Mouse (Mus musculus): Measurements from ENCODE around the gene Calml3. TPM values are rescaled to one million over a fixed set of nuclear protein-coding genes. Genes with fewer than 3 reads are reported as not detected.

The Calml3 gene
- polyA plus RNA-seq, 1 experiment, result not detected

- no peaks in the 10 kb centered on the region for H3K4me1 ChIP-seq (ENCODE audit: control insufficient read depth, insufficient read depth, low read length)
- no peak overlapping the region for H3K4me3 ChIP-seq (ENCODE audit: insufficient read depth, low read length)
- no peak for TF ChIP-seq POLR2A (IDR thresholded peaks at IDR 0.05; ENCODE audit: low read depth, low read length)
- no peak for TF ChIP-seq CTCF (IDR thresholded peaks at IDR 0.05; ENCODE audit: borderline replicate concordance, insufficient read depth, low read length)
- no peak overlapping the region for H3K27ac ChIP-seq (ENCODE audit: insufficient read depth, low read length)
Measured at GRCm38 (mm10) chr13:3787102-3787501, 17.0 kb downstream of the Calml3 start.

- TF ChIP-seq CTCF (IDR thresholded peaks at IDR 0.05; ENCODE audit: borderline replicate concordance, insufficient read depth, low read length), result no peak
- TF ChIP-seq POLR2A (IDR thresholded peaks at IDR 0.05; ENCODE audit: low read depth, low read length), result no peak
- H3K4me1 ChIP-seq (ENCODE audit: control insufficient read depth, insufficient read depth, low read length), result peaks cover 6% of the 10 kb centered on the region
- H3K27ac ChIP-seq (ENCODE audit: insufficient read depth, low read length), result no peak overlapping the region
- H3K4me3 ChIP-seq (ENCODE audit: insufficient read depth, low read length), result no peak overlapping the region
Measured at GRCm38 (mm10) chr13:3783621-3784020, 20.5 kb downstream of the Calml3 start.

- TF ChIP-seq CTCF (IDR thresholded peaks at IDR 0.05; ENCODE audit: borderline replicate concordance, insufficient read depth, low read length), result no peak
- no peak for TF ChIP-seq POLR2A (IDR thresholded peaks at IDR 0.05; ENCODE audit: low read depth, low read length)
- no peak overlapping the region for H3K4me3 ChIP-seq (ENCODE audit: insufficient read depth, low read length)
- H3K4me1 ChIP-seq (ENCODE audit: control insufficient read depth, insufficient read depth, low read length), result peaks cover 7% of the 10 kb centered on the region
- H3K27ac ChIP-seq (ENCODE audit: insufficient read depth, low read length), result peak overlapping the region; percentile 65
Measured at GRCm38 (mm10) chr13:3782499-3782898, 21.6 kb downstream of the Calml3 start.

GRCm38 (mm10) chr13:3779575-3780226 lies 24.4 kb downstream of the Calml3 start:
- H3K4me3 ChIP-seq (ENCODE audit: insufficient read depth, low read length), result no peak overlapping the region
- TF ChIP-seq CTCF (IDR thresholded peaks at IDR 0.05; ENCODE audit: borderline replicate concordance, insufficient read depth, low read length), result no peak
- no peak for TF ChIP-seq POLR2A (IDR thresholded peaks at IDR 0.05; ENCODE audit: low read depth, low read length)
- H3K4me1 ChIP-seq (ENCODE audit: control insufficient read depth, insufficient read depth, low read length), result peaks cover 7% of the 10 kb centered on the region
- H3K27ac ChIP-seq (ENCODE audit: insufficient read depth, low read length), result no peak overlapping the region

- no peak for TF ChIP-seq CTCF (IDR thresholded peaks at IDR 0.05; ENCODE audit: borderline replicate concordance, insufficient read depth, low read length)
- TF ChIP-seq POLR2A (IDR thresholded peaks at IDR 0.05; ENCODE audit: low read depth, low read length), result no peak
- Histone ChIP-seq H3K4me1 (ENCODE audit: control insufficient read depth, insufficient read depth, low read length) (peaks cover 7% of the 10 kb centered on the region), H3K27ac (ENCODE audit: insufficient read depth, low read length) (no peak overlapping the region)
Measured at GRCm38 (mm10) chr13:3778591-3779364, 25.3 kb downstream of the Calml3 start.

GRCm38 (mm10) chr13:3777216-3777912 lies 26.8 kb downstream of the Calml3 start:
- no peak overlapping the region for H3K4me3 ChIP-seq (ENCODE audit: insufficient read depth, low read length)
- H3K27ac ChIP-seq (ENCODE audit: insufficient read depth, low read length), result no peak overlapping the region
- peaks cover 7% of the 10 kb centered on the region for H3K4me1 ChIP-seq (ENCODE audit: control insufficient read depth, insufficient read depth, low read length)
- TF ChIP-seq CTCF (IDR thresholded peaks at IDR 0.05; ENCODE audit: borderline replicate concordance, insufficient read depth, low read length), result no peak
- TF ChIP-seq POLR2A (IDR thresholded peaks at IDR 0.05; ENCODE audit: low read depth, low read length), result no peak

More at GRCm38 (mm10) chr13:3778591-3779364, 25.3 kb downstream of the Calml3 start:
- no peak overlapping the region for H3K4me3 ChIP-seq (ENCODE audit: insufficient read depth, low read length)

GRCm38 (mm10) chr13:3776446-3776845 lies 27.7 kb downstream of the Calml3 start:
- H3K27ac ChIP-seq (ENCODE audit: insufficient read depth, low read length), result no peak overlapping the region

GRCm38 (mm10) chr13:3774991-3775390 lies 29.1 kb downstream of the Calml3 start:
- no peak overlapping the region for H3K27ac ChIP-seq (ENCODE audit: insufficient read depth, low read length)
- 0 out of 2 replicates have a peak, but pooled peaks cover 2% of the 10 kb centered on the region for H3K4me1 ChIP-seq (ENCODE audit: control insufficient read depth, insufficient read depth, low read length)
- TF ChIP-seq CTCF (IDR thresholded peaks at IDR 0.05; ENCODE audit: borderline replicate concordance, insufficient read depth, low read length) (no peak), POLR2A (IDR thresholded peaks at IDR 0.05; ENCODE audit: low read depth, low read length) (no peak)
- H3K4me3 ChIP-seq (ENCODE audit: insufficient read depth, low read length), result no peak overlapping the region

More at GRCm38 (mm10) chr13:3776446-3776845, 27.7 kb downstream of the Calml3 start:
- no peak for TF ChIP-seq POLR2A (IDR thresholded peaks at IDR 0.05; ENCODE audit: low read depth, low read length)
- TF ChIP-seq CTCF (IDR thresholded peaks at IDR 0.05; ENCODE audit: borderline replicate concordance, insufficient read depth, low read length), result no peak
- Histone ChIP-seq H3K4me3 (ENCODE audit: insufficient read depth, low read length) (no peak overlapping the region), H3K4me1 (ENCODE audit: control insufficient read depth, insufficient read depth, low read length) (peaks cover 7% of the 10 kb centered on the region)

GRCm38 (mm10) chr13:3774280-3774679 lies 29.8 kb downstream of the Calml3 start:
- TF ChIP-seq POLR2A (IDR thresholded peaks at IDR 0.05; ENCODE audit: low read depth, low read length) (no peak), CTCF (IDR thresholded peaks at IDR 0.05; ENCODE audit: borderline replicate concordance, insufficient read depth, low read length) (no peak)
- Histone ChIP-seq H3K27ac (ENCODE audit: insufficient read depth, low read length) (no peak overlapping the region), H3K4me1 (ENCODE audit: control insufficient read depth, insufficient read depth, low read length) (0 out of 2 replicates have a peak, but pooled peaks cover 2% of the 10 kb centered on the region), H3K4me3 (ENCODE audit: insufficient read depth, low read length) (no peak overlapping the region)

All from embryonic fibroblast, embryonic 13.5 days (primary cell).